Mouse (Mus musculus) liver, adult 2 months (tissue): ENCODE results near the gene Grhpr.
A peak's percentile ranks its signal among the peaks of the same experiment; 100 is the strongest.

Experiments
- CTCF ChIP-seq: fragments of 200-500 bp; IDR thresholded peaks from 2 replicates; pipeline ENCODE4 v1.5.1; 2011; ENCODE audit warnings: low read depth, low read length, control low read depth
- POLR2A ChIP-seq: fragments of 200-500 bp; IDR thresholded peaks from 2 replicates; pipeline ENCODE4 v1.6.1; 2011; ENCODE audit warnings: low read length, control low read depth; ENCODE audit not compliant: insufficient read depth; ENCODE audit errors: extremely low read depth

GRCm38 (mm10) chr4:44981974-44982287 lies 736 bp downstream of the Grhpr start:
- TF ChIP-seq CTCF (no peak), POLR2A (0 out of 2 replicates have a peak, but pooled peaks have one; percentile 17)
